Mouse (Mus musculus): Measurements from ENCODE around the gene Gm10376.
"Not testable (repeated sequence)": the region's sequence is repeated elsewhere in the genome, so short reads cannot be mapped to it uniquely, and the experiment has no call there.

Gene Gm10376

DNA sequence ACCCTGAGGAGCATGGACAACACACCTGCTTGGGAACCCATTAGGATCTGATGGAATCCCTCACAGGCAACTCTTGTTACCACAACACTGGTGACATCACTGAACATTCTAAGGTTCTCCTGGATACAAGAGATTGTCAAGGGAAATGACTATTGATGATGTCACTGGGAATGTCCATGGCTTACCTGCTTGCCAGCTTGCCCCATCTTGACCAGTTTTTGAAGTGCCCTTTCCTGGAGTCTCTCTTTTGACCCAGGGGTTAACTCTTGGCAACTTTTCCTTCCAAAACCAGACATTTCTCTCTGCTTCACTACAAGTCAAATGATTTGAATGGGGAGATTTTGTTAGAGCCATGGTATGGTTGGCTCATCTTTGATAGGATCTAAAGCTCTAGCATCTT lies at the start of gene Gm10376:
TSS of gene Gm10376 (minus strand) at position 101 of the 400 bp plus-strand sequence.
- DNase-seq, result not testable (repeated sequence)

DNA sequence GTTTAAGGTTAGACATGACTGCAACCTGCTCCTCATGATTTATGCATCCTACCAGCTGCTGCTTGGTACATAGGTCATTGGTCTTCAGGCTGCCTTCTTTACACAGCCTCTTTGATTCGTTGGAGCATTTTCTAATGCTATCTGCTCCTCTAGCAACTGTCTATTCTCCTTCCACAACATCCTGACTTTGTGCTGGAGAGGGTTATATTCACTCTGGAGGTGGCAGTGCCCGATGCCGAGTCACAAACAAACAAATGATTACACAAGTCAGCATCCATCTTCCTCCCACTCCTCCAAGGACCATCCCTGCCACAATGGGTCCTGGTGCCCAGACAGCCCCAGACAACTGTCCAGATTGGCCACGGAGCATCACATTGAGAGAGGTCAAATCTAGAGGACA lies 44.8 kb upstream of the Gm10376 start:
- not testable (repeated sequence) for DNase-seq

DNA sequence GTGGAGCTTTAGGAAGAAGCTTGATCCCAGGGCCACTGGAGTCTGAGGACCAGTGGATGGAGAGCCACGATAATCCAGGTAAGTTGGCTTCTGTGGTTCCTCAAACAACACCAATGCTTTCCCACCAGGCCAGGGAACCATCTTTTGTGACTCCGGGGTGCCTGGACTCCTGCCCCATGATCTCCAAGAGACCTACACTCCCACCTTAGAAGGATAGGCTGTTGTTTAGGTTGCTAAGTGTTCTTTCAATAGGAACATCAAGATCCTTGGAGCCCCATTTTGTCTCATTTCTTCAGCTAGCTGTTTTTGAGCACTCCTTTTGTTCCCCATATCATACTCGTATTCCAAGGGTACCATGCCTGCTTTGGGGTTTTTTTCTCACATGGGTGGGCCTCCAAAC lies 42.6 kb upstream of the Gm10376 start:
- DNase-seq, result not testable (repeated sequence)

DNA sequence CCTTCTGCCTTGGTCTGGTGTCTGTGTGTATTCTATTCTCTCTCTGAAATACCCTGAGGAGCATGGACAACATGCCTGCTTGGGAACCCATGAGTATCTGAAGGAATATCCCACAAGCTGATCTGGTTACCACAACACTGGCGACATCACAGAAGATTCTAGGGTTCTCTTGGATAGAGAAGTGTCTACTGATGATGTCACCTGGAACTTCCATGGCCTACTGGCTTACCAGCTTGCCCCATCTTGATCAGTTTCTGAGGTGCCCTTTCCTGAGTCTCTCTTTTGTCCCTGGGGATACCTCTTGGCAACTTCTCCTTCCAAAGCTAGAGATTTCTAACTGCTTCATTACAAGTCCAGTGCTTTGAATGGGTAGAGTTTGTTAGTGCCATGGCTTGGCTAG lies 21.9 kb downstream of the Gm10376 start, which contains the start of gene Gm8082:
TSS of gene Gm8082 (minus strand) at position 101 of the 400 bp plus-strand sequence.
- DNase-seq, result not testable (repeated sequence)

All from embryo, embryonic 11 days (tissue).